Mouse (Mus musculus) kidney, postnatal 4 days (tissue): ENCODE data around the gene Scgb2b12.
"Not testable (repeated sequence)": the region's sequence is repeated elsewhere in the genome, so short reads cannot be mapped to it uniquely, and the experiment has no call there.

Source experiments
- DNase-seq, 2 experiments: peaks; one replicate each; pipeline ENCODE4 v3.0.0; 2021; ENCODE audit warnings: mixed read lengths in 2 of 2

The Scgb2b12 gene

GRCm38 (mm10) chr7:32327145-32327544, at the start of gene Scgb2b12:
Gene Scgb2b12 (minus strand): TSS chr7:32327245.
- DNase-seq, result not testable (repeated sequence)

GRCm38 (mm10) chr7:32333882-32334281, 6.8 kb upstream of the Scgb2b12 start, which contains the start of gene Scgb1b12:
Gene Scgb1b12 (plus strand): TSS chr7:32334182.
- not testable (repeated sequence) for DNase-seq
